Mouse (Mus musculus): ENCODE results near the gene Styxl1. TPM values are rescaled to one million over a fixed set of nuclear protein-coding genes. Genes with fewer than 3 reads are reported as not detected.

The Styxl1 gene
- total and polyA plus RNA-seq, 3 experiments = 0.68 TPM; not detected in 2

DNA sequence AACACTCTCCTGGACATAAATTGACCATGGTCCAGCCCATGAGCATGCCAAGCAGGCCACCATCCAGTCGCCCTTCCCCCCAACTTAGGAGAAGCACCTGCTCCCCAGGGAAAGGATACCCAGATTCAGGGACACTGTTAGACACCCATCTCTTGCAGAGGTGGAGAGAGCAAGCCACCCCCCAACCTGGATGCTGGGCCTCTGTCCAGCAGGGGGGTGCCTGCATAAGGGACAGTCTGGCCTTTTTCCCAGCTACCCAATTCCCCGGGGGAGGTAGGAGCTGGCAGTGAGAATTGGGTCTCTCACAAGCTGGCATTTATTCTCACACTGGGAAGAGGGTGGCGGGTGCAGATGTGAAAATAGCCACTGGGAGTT, 29.1 kb upstream of the Styxl1 start:
- H3K4me1 ChIP-seq (ENCODE audit: insufficient read depth, low read depth, low read length) = no peaks in the 10 kb centered on the region
- no peak overlapping the region for H3K4me3 ChIP-seq (ENCODE audit: low read depth, low read length)
- ATAC-seq (ENCODE audit: extremely low read depth, insufficient number of reproducible peaks, low FRiP score, poor library complexity, severe bottlenecking) (no peak), DNase-seq (ENCODE audit: low spot score) (no peak)
- peaks cover 2% of the 10 kb centered on the region; the same call in 1 of the 2 replicates for H3K9me3 ChIP-seq (replicated peaks)
- no peak for TF ChIP-seq GATA2 (IDR thresholded peaks at IDR 0.05; ENCODE audit: borderline replicate concordance, low read depth, low read length)
- TF ChIP-seq CTCF (IDR thresholded peaks at IDR 0.05; ENCODE audit: low read depth, low read length) = no peak
- no peak for TF ChIP-seq TAL1 (conservative IDR thresholded peaks at IDR 0.05; ENCODE audit: low read depth, low read length)
- no peak for TF ChIP-seq POLR2AphosphoS5 (IDR thresholded peaks at IDR 0.05; ENCODE audit: insufficient replicate concordance, low read depth, low read length)
- no peak for TF ChIP-seq GATA1 (IDR thresholded peaks at IDR 0.05; ENCODE audit: borderline replicate concordance, low read length)
- peaks cover 6% of the 10 kb centered on the region; the same call in 1 of the 2 replicates for H3K27me3 ChIP-seq (ENCODE audit: insufficient read depth, low read length)
- H3K36me3 ChIP-seq (replicated peaks) = no peaks in the 10 kb centered on the region

DNA sequence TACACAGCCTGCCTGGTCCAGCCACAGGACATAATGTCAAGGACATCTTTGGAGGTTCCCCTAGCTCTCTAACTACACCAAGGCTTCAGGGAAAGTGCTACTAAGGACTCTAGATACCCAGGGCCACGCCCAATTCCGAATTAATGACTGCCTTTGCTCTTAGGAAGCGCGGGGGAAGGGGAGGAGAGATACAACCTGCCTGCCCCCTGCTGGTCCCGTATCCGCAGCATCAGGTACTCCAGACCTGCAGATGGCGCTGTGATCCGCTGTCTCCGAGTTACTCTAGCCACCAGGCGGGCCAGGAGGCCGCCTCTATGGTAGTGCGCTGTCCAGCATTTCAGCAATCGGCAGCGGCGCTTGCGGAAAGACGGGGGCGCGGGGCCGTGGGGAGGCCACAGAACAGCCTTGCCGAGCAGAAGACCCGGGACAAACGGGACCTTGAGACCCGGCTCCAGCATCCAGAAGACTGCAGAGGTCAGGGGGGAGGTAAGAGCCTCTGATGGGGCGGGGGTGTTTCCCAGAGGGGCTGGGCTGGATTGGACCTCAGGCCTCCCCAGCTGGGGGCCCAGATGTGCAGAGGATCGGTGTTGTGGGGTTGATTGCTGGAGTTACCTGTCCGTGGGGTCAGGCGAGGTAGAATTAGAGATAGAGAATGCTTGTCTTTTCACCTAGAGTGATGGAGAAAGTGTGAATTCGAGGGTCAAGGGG, 28.5 kb upstream of the Styxl1 start, which contains the start of gene Srrm3:
TSS of gene Srrm3 (plus strand) at position 336 of the 708 bp plus-strand sequence.
- peaks cover 2% of the 10 kb centered on the region; the same call in 1 of the 2 replicates for H3K9me3 ChIP-seq (replicated peaks)
- H3K36me3 ChIP-seq (replicated peaks) = no peaks in the 10 kb centered on the region
- H3K27me3 ChIP-seq (ENCODE audit: insufficient read depth, low read length) = peaks cover 6% of the 10 kb centered on the region
- TF ChIP-seq CTCF (IDR thresholded peaks at IDR 0.05; ENCODE audit: low read depth, low read length) = peak; percentile 40
- no peak for TF ChIP-seq GATA2 (IDR thresholded peaks at IDR 0.05; ENCODE audit: borderline replicate concordance, low read depth, low read length)
- H3K4me1 ChIP-seq (ENCODE audit: insufficient read depth, low read depth, low read length) = no peaks in the 10 kb centered on the region
- peak; percentile 34 for DNase-seq (ENCODE audit: low spot score)
- peak within 1 kb of the TSS; percentile 24; the same call in 1 of the 2 replicates for H3K4me3 ChIP-seq (ENCODE audit: low read depth, low read length)
- no peak for ATAC-seq (ENCODE audit: extremely low read depth, insufficient number of reproducible peaks, low FRiP score, poor library complexity, severe bottlenecking)

DNA sequence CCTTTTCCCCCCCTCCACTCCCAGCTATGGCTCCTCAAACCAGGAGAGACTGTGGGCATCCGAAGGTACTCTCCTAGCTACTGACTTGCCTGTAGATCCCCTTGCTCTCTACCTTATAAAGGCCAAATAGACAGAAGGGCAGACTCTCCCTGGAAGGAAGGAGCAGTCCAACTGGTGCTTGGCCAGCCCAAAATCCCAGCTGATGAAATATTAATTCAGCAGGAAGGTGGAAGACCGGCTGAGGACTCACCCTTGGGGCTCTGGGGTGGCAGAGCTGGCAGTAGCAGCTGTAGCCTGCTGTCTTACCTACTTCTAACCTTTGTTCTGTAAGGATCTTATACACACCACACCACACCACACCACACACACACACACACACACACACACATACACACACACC, 26.6 kb upstream of the Styxl1 start:
- H3K4me3 ChIP-seq (ENCODE audit: low read depth, low read length) = no peak overlapping the region
- H3K9me3 ChIP-seq (replicated peaks) = peaks cover 2% of the 10 kb centered on the region; the same call in 1 of the 2 replicates
- DNase-seq (ENCODE audit: low spot score) = no peak
- no peaks in the 10 kb centered on the region for H3K36me3 ChIP-seq (replicated peaks)
- no peak for TF ChIP-seq GATA2 (IDR thresholded peaks at IDR 0.05; ENCODE audit: borderline replicate concordance, low read depth, low read length)
- TF ChIP-seq POLR2AphosphoS5 (IDR thresholded peaks at IDR 0.05; ENCODE audit: insufficient replicate concordance, low read depth, low read length) = no peak
- TF ChIP-seq TAL1 (conservative IDR thresholded peaks at IDR 0.05; ENCODE audit: low read depth, low read length) = no peak
- TF ChIP-seq GATA1 (IDR thresholded peaks at IDR 0.05; ENCODE audit: borderline replicate concordance, low read length) = no peak
- TF ChIP-seq CTCF (IDR thresholded peaks at IDR 0.05; ENCODE audit: low read depth, low read length) = no peak
- H3K4me1 ChIP-seq (ENCODE audit: insufficient read depth, low read depth, low read length) = no peaks in the 10 kb centered on the region
- peaks cover 19% of the 10 kb centered on the region for H3K27me3 ChIP-seq (ENCODE audit: insufficient read depth, low read length)
- ATAC-seq (ENCODE audit: extremely low read depth, insufficient number of reproducible peaks, low FRiP score, poor library complexity, severe bottlenecking) = no peak

DNA sequence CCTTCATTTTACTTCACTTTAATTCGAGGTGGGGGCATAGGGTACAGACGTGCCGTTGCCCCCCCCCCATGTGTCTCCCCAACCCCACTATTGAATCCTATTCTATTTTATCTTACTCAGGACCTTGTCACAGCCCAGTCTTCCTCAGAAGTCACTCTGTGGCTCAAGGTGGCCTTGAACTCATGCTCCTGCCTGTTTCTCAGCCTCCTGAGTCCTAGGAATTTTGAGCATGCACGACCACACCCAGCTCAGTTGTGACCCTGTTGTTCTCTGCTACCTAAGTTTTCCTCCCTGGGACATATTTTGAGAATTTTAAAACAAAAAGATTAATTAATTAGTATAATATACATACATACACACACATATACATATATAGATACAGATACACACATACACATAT, 25.5 kb upstream of the Styxl1 start:
- no peak for DNase-seq (ENCODE audit: low spot score)
- no peak for TF ChIP-seq GATA1 (IDR thresholded peaks at IDR 0.05; ENCODE audit: borderline replicate concordance, low read length)
- TF ChIP-seq GATA2 (IDR thresholded peaks at IDR 0.05; ENCODE audit: borderline replicate concordance, low read depth, low read length) = no peak
- TF ChIP-seq CTCF (IDR thresholded peaks at IDR 0.05; ENCODE audit: low read depth, low read length) = no peak
- no peak for TF ChIP-seq TAL1 (conservative IDR thresholded peaks at IDR 0.05; ENCODE audit: low read depth, low read length)
- TF ChIP-seq POLR2AphosphoS5 (IDR thresholded peaks at IDR 0.05; ENCODE audit: insufficient replicate concordance, low read depth, low read length) = no peak
- no peaks in the 10 kb centered on the region for H3K36me3 ChIP-seq (replicated peaks)
- peaks cover 2% of the 10 kb centered on the region; the same call in 1 of the 2 replicates for H3K9me3 ChIP-seq (replicated peaks)
- H3K4me3 ChIP-seq (ENCODE audit: low read depth, low read length) = no peak overlapping the region
- ATAC-seq (ENCODE audit: extremely low read depth, insufficient number of reproducible peaks, low FRiP score, poor library complexity, severe bottlenecking) = no peak
- no peaks in the 10 kb centered on the region for H3K4me1 ChIP-seq (ENCODE audit: insufficient read depth, low read depth, low read length)
- peaks cover 13% of the 10 kb centered on the region for H3K27me3 ChIP-seq (ENCODE audit: insufficient read depth, low read length)

DNA sequence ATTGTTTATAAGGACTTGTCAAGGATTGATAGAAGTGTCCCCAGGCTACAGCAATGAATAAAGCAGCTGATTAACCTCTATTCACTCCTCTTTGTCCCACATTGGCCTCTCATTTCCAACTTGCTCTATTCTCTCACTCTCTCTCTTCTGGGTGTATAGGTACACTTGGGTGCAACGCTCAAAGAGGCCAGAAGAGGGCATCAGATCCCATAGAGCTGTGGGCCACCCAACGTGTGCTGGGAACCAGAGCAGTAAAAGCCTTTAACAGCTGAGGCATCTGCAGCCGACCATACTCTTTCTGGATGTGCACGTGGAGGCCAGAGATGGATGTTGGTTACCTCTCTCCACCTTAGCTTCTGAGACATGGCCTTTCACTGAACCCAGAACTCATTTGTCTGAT, 24.9 kb upstream of the Styxl1 start:
- Histone ChIP-seq H3K9me3 (replicated peaks) (peaks cover 2% of the 10 kb centered on the region; the same call in 1 of the 2 replicates), H3K27me3 (ENCODE audit: insufficient read depth, low read length) (peaks cover 13% of the 10 kb centered on the region), H3K4me1 (ENCODE audit: insufficient read depth, low read depth, low read length) (no peaks in the 10 kb centered on the region), H3K4me3 (ENCODE audit: low read depth, low read length) (no peak overlapping the region), H3K36me3 (replicated peaks) (no peaks in the 10 kb centered on the region)
- TF ChIP-seq GATA2 (IDR thresholded peaks at IDR 0.05; ENCODE audit: borderline replicate concordance, low read depth, low read length) (no peak), TAL1 (conservative IDR thresholded peaks at IDR 0.05; ENCODE audit: low read depth, low read length) (no peak), GATA1 (IDR thresholded peaks at IDR 0.05; ENCODE audit: borderline replicate concordance, low read length) (no peak), CTCF (IDR thresholded peaks at IDR 0.05; ENCODE audit: low read depth, low read length) (peak; percentile 13; the same call in 1 of the 2 replicates), POLR2AphosphoS5 (IDR thresholded peaks at IDR 0.05; ENCODE audit: insufficient replicate concordance, low read depth, low read length) (no peak)
- no peak for DNase-seq (ENCODE audit: low spot score)
- no peak for ATAC-seq (ENCODE audit: extremely low read depth, insufficient number of reproducible peaks, low FRiP score, poor library complexity, severe bottlenecking)

DNA sequence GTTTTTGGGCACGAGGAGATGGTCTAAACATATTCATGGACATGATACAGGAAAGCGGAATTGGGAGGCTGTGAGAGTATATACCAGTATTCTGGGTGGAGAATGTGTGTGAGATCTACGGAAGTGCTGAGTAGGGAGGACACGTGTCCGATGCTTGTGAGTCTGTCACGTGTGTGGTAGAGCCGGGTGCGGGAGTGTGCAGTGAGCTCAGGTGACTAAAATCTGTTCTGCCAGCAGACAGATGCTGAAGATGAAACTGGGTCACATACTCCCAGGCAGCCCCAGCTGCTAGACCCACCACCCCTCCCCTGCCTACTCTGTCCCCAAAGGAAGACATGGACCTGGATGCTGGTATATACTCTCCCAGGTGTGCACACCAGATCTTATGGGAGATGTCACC, 24.5 kb upstream of the Styxl1 start:
- DNase-seq (ENCODE audit: low spot score) (no peak), ATAC-seq (ENCODE audit: extremely low read depth, insufficient number of reproducible peaks, low FRiP score, poor library complexity, severe bottlenecking) (no peak)
- peaks cover 2% of the 10 kb centered on the region; the same call in 1 of the 2 replicates for H3K9me3 ChIP-seq (replicated peaks)
- no peak overlapping the region for H3K4me3 ChIP-seq (ENCODE audit: low read depth, low read length)
- peaks cover 13% of the 10 kb centered on the region for H3K27me3 ChIP-seq (ENCODE audit: insufficient read depth, low read length)
- H3K4me1 ChIP-seq (ENCODE audit: insufficient read depth, low read depth, low read length) = no peaks in the 10 kb centered on the region
- TF ChIP-seq GATA2 (IDR thresholded peaks at IDR 0.05; ENCODE audit: borderline replicate concordance, low read depth, low read length) (no peak), POLR2AphosphoS5 (IDR thresholded peaks at IDR 0.05; ENCODE audit: insufficient replicate concordance, low read depth, low read length) (no peak), CTCF (IDR thresholded peaks at IDR 0.05; ENCODE audit: low read depth, low read length) (no peak), TAL1 (conservative IDR thresholded peaks at IDR 0.05; ENCODE audit: low read depth, low read length) (no peak), GATA1 (IDR thresholded peaks at IDR 0.05; ENCODE audit: borderline replicate concordance, low read length) (no peak)
- no peaks in the 10 kb centered on the region for H3K36me3 ChIP-seq (replicated peaks)
